Mouse (Mus musculus): ENCODE data around the gene Slc35g3.
A peak's percentile ranks its signal among the peaks of the same experiment; 100 is the strongest.
"Not testable (repeated sequence)": the region's sequence is repeated elsewhere in the genome, so short reads cannot be mapped to it uniquely, and the experiment has no call there.

Gene Slc35g3

DNA sequence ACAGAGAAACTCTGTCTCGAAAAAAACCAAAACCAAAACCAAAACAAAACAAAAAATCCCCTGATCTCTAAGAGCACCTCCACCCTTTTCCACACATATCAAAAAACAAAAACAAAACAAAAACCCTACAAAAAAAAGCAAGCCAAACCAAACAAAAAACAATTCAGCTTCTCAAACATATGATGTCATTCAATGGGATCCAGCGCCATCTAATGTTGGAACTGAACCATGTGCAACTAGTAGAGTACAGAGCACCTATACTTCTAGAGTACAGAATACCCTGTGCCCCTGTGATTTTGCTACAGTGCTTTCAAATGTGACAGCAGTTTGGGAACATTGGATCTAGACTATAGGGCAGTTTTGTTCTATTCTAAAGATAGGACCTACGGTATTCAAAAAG, 7.1 kb downstream of the Slc35g3 start:
- no peak for DNase-seq (ENCODE audit: low spot score)

DNA sequence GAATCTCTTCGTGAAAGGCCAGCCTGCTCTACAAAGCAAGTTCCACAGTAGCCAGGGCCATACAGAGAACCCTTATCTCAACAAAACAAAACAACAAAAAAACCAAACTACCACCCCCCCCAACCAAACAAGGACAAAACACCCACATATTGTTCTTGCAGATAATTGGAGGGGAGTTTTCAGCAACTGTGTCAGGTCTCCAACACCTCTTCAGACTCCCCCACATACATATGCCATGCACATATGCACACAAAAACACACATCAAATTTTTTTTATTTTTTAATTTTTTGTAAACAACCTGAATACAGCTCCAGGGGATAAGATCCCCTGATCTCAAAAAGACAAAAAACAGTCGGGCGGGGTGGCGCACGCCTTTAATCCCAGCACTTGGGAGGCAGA, 7.5 kb downstream of the Slc35g3 start:
- DNase-seq (ENCODE audit: low spot score), result no peak

DNA sequence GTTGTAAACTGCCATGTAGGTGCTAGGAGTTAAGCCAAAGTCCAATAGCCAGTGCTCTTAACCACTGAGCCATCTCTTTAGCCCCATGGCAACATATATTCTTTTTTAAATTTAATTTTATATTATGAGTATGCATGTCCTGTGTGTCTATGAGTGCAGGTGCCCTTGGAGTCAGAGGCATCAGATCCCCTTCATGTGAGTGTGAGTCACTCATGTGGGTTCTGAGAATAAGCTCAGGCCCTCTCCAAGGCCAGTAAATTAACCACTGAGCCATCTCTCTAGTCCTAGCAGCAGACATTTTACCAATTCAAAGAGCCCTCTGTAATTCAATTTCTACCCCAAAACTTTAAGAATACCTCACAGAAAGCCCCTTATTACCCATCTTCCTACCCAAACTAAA, 9.1 kb downstream of the Slc35g3 start:
- no peak for DNase-seq (ENCODE audit: low spot score)

DNA sequence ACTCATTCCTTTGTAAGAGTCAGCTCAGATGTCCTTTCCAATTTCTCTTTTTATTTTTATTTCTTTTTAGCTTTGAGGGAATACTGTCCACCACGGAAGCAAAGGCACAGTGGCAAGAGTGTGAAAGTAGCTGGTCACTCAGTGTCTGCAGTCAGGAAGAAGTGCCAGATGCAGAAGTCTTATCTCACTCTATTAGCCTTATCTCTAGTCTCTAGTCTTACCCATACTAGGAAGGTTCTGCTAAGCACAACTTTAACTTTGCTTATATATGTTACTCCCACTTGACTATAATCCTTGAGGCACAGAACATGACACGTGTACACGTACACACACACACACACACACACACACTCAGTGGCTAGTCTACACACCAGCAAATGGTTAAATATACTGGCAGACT, 10.1 kb downstream of the Slc35g3 start:
- DNase-seq (ENCODE audit: low spot score), result no peak

DNA sequence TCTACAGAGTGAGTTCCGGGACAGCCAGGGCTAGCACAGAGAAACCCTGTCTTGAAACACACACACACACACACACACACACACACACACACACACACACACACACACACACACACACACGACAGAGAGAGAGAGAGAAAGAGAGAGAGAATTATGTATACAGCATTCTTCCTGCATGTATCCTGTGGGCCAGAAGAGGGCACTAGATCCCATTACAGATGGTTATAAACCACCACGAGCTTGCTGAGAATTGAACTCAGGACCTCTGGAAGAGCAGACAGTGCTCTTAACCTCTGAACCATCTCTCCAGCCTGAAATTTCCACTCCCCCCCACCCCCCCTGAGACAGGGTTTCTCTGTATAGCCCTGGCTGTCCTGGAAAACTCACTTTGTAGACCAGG, 30.4 kb downstream of the Slc35g3 start:
- not testable (repeated sequence) for DNase-seq (ENCODE audit: low spot score)

DNA sequence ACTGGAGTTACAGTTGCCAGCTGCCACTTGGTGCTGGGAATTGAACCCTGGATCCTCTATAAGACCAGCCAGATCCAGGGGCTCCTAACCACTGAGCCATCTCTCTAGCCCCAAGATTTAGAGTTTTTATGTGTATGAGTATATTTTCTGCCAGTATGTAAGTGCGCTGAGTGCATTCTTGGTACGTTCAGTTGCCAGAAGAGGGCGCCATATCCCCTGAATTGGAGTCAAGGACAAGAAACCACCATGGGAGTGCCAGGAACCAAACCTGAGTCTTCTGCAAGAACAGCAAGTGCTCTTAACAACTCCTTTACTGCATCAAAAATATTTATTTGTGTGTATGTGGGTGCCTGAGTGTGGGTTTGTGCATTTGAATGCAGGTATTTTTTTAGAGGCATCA, 32.7 kb downstream of the Slc35g3 start:
- peak; percentile 26 for DNase-seq (ENCODE audit: low spot score)

DNA sequence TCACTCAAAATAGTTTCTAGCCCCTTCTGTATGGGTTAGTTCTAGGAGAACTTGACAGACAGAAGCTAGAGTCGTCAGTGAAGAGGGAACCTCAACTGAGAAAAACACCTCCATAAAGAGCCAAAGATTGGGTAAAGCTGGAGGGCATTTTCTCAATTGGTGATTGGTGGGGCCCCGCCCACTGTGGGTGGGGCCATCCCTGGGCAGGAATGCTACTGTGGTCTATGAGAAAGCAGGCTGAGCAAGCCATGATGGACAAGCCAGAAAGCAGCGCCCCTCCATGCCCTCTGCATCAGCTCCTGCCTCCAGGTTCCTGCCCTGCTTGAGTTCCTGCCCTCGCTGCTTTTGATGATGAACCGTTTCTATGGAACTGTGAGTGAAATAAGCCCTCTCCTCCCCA, 35.8 kb downstream of the Slc35g3 start:
- no peak for DNase-seq (ENCODE audit: low spot score)

DNA sequence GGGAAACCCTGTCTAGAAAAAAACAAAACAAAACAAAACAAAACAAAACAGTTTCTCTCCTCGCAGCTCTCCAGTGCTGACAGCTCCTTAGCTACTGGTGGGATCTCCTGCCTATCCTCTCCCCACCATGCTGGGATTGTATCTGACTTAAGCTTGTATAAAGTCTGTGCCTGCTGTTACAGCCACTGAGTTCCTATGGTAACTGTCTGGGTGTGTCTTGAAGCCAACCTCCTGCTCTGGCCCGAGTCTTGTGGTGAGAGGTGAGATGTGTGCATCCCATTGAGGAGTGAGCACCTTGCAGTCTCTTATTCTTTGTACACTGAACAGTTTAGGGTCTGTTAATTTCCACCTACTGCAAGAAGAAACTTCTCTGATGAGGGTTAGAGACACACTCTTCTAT, 38.7 kb downstream of the Slc35g3 start:
- no peak for DNase-seq (ENCODE audit: low spot score)

DNA sequence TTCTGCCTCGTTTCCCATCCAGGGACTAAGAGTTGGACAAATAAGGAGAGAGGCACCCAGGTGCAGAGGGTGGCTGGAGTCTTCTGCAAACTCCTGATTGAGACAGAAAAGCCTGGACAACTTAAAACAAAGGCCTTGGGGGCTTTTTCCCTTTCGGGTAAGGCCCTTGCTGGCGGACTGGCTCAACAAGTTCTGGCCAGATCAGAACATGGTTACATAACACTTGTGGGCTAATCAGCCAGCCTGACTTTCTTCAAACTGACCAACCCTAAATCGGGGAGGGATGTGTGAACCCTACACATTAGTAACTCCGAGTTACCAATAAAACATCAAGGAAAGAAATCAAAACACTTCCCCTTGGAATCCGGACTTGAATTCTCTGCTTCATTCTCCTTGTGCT, 40.9 kb downstream of the Slc35g3 start:
- DNase-seq (ENCODE audit: low spot score), result no peak

DNA sequence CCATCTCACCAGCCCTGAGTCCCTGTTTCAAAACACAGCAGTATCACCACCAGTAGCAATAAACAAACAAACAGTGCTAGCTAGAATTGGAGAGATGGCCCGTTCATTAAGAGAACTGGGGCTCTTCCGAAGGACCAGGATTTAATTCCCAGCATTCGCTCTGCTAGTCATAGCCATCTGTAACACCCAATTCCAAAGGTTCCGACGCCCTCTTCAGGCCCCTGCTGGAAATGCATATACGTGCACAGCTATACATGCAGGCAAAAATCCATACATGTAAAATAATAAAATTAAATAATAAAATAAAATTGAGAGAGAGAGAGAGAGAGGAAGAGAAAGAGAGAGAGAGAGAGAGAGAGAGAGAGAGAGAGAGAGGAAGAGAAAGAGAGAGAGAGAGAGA, 42.3 kb downstream of the Slc35g3 start:
- DNase-seq (ENCODE audit: low spot score), result no peak

DNA sequence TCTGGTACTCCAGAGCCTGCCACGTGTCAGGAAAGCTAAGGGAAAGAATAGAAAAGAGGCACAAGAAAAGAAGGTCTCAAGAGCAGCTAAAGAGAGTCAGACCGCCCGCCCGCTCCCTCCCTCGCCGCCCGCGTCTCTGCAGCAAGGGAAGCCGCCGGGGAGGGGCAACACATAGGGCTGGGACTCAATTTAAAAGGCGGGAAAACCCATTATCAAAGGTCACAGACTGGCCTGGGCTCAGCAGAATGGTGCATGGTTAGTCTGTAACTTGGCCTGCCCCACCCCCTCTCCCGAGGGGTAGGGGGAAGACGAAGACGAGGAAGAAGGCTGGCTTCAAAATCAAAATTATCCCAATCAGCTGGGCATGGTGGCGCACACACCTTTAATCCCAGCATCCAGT, 43.1 kb downstream of the Slc35g3 start:
- DNase-seq (ENCODE audit: low spot score), result no peak

DNA sequence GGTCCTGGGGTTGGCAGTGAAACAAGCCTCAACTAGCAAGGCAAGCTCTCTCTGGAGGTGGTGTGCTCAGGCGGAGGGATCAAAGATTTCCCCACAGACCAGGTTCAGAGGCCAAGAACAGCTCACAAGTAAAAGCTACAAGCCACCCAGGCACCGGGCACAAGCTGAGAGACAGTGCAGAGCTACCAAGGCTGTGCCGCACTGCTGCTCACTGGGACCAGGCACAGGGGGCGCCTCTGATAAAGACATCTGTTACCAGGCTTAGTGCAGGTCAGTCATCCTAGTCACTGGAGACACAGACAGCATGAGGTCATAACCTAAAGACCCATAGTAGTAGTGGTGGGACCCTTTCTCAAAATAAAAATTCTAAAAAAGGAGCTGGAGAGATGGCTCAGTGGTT, 44.8 kb downstream of the Slc35g3 start:
- no peak for DNase-seq (ENCODE audit: low spot score)

DNA sequence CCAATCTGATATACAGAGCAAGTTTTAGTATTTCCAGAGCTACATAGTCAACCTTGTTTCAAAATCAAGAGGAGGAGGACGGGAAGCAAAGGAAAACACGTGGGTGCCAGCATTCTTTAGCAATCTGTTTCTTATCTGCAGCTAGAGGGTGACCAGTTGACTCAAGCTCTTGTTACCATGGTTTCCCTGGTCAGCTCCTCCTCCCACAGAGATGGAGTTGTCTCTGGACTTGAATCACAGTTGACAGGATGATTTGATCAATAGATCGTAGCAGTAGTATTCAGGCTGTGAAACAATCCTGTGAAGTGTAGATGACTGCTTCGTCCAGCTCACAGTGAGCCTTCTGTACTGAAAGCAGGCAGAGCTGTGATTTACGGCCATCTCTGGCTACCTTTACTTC, 45.8 kb downstream of the Slc35g3 start:
- no peak for DNase-seq (ENCODE audit: low spot score)

DNA sequence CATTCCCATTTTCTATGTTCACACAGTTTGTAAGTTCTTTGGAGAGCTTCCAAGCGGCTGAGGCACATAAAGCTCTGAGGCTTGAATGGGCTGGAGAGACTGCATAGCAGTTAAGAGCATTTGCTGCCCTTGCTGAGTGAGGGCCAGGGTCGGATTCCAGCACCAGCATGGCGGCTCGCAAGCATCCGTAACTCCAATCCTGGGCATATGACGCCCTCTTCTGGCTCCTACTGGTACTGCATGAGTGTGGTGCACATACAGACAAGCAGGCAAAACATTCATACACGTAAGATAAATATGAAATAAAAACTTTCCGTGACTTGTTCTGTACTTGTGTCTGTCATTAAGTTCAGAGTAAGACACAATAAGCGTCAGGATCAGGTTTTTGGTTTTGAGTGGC, 46.3 kb downstream of the Slc35g3 start:
- no peak for DNase-seq (ENCODE audit: low spot score)

DNA sequence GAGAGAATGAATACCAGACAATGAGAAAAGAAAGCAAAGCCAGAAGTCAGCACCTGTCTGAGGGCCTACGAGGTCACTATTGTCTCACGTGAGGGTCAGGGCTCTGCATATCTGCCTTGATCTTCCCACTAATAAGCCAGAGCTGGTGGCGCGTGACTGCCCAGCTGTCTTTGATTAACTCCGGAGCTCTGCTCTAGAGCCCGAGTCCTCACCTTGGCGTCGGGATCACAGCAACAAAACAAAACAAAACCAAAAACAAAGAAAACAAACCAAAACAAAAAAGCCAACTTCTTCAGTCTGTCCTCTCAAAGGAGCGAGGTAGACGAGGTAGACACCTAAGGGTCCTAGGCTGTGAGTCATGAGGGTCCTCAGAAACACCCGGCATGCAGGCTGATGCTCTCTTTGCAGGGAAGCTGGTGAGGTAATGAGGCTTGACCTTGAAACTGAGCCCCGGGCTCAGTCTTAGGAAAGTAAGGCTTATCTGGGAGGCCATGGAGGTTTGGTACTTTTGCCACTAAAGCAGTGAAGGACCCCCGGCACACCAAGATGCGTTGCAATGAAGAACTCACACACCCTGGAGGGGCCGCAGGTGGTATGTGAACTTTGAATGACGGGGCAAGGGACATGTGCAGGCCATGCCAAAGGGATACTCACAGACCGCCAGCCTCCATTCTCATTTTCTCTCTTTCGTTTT, 47.0 kb downstream of the Slc35g3 start:
- no peak for DNase-seq (ENCODE audit: low spot score)

DNA sequence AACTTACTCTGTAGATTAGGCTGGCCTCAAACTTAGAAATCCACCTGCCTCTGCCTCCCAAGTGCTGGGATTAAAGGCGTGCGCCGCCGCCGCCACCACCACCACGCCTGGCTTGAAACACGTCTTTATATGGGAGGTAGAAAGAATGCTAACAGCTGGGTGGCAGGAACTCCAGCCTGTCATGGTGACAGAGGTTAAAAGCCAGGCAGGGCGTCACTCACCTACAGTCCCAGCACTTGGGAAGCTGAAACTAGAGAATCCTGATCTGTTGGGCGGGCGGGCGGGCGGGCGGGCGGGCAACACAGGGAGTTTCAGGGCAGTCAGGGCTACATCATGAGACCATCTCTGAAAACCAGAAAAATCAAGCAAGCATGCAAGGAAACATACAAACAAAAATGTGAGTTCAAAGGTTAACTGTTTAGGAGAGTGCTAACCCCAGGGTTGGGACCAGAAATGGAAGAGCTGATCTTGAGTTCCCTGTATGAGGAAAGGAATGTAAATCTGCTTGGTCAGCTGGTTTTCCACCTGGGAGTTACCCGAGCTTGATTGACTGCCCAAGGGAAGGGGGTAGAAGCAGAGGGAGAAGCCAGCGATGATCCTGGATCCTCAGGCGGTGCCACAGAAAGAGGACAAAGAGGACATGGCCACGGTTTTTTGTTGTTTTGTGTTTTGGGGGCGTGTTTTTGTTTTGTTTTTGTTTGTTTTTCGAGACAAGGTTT, 48.7 kb downstream of the Slc35g3 start:
- DNase-seq (ENCODE audit: low spot score), result no peak

DNA sequence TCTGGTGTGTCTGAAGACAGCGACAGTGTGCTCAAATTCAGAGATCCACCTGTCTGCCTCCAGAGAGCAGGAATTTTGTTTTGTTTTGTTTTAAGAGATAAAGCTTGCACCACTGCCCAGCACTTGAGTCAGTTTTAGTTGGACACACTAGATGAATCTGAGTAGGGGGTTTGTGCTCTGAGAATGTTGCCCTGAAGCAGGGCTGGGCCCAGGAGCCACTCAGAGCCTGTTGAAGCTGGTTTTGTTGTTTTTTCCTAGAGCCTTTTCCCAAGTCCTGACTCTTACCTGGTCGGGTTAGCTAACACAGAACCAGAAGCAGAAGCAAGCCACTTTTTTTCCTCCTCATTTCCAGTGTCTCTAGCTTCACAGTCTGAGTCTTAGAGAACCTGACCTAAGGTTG, 50.7 kb downstream of the Slc35g3 start:
- DNase-seq (ENCODE audit: low spot score), result no peak

DNA sequence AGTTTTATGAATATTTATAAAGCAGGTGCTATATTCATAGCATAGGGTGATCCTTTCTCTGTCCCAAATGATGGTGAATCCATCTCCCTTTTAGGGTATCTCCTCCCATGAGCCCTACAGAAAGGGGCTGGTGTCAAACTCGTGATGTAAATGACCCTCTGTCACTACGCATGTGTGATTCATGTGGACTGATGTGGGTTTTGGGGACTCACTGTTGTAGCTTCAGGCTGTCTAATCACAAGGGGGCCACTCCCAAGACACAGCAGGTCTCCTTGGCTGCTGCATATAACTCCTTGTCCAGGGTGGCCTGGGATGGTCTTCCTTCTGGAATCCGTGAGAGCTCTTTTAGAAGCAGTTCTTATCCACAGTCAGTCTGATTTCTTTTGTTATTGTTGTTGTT, 51.3 kb downstream of the Slc35g3 start:
- DNase-seq (ENCODE audit: low spot score), result no peak
